Mouse (Mus musculus): ENCODE measurements around the gene Axin2.

GRCm38 (mm10) chr11:108880546-108880945 is 39.6 kb upstream of the Axin2 start:
- TF ChIP-seq CTCF (IDR thresholded peaks at IDR 0.05; ENCODE audit: insufficient read depth, low read length) (no peak), POLR2A (IDR thresholded peaks at IDR 0.05; ENCODE audit: borderline replicate concordance, extremely low read depth, low read depth, low read length) (no peak)
